Mouse (Mus musculus) embryonic facial prominence, embryonic 12.5 days (tissue): Measurements from ENCODE around the gene Gm13199. TPM values are rescaled to one million over a fixed set of nuclear protein-coding genes. Genes with fewer than 3 reads are reported as not detected.

Experiments
- ATAC-seq: fragments of 200-750 bp; cut with Nextera tagmentation; 2 replicates; pipeline ENCODE4 v1.8.0; 2017; ENCODE audit not compliant: insufficient number of reproducible peaks, insufficient read depth, low FRiP score, low TSS enrichment
- H3K27ac ChIP-seq: fragments of 300-500 bp; sonication (generic); 2 replicates; pipeline ENCODE4 v1.5.1; 2016; ENCODE audit warnings: mild to moderate bottlenecking
- H3K27me3 ChIP-seq: fragments of 300-500 bp; sonication (generic); 2 replicates; pipeline ENCODE4 v1.6.1; 2016; ENCODE audit warnings: mild to moderate bottlenecking, moderate library complexity
- H3K36me3 ChIP-seq: fragments of 300-500 bp; sonication (generic); 2 replicates; pipeline ENCODE4 v1.6.1; 2016; ENCODE audit warnings: mild to moderate bottlenecking
- H3K4me1 ChIP-seq: fragments of 300-500 bp; sonication (generic); 2 replicates; pipeline ENCODE4 v1.6.1; 2016
- H3K4me2 ChIP-seq: fragments of 300-500 bp; sonication (generic); replicated peaks from 2 replicates; pipeline ENCODE4 v1.6.1; 2016; ENCODE audit warnings: mild to moderate bottlenecking, moderate library complexity
- H3K4me3 ChIP-seq: fragments of 300-500 bp; sonication (generic); 2 replicates; pipeline ENCODE4 v1.5.1; 2016; ENCODE audit warnings: mild to moderate bottlenecking
- H3K9ac ChIP-seq: fragments of 300-500 bp; sonication (generic); 2 replicates; pipeline ENCODE4 v1.6.1; 2016; ENCODE audit warnings: mild to moderate bottlenecking, moderate library complexity
- H3K9me3 ChIP-seq: fragments of 300-500 bp; sonication (generic); 2 replicates; pipeline ENCODE4 v1.6.1; 2016; ENCODE audit warnings: mild to moderate bottlenecking, moderate library complexity
- WGBS: fragments of 180-500 bp; shearing (Covaris S2); methylation state at CpG from one replicate; pipeline ENCODE4 v1.1.7; 2016; 5-methylcytosine and 5-hydroxymethylcytosine counted together
- polyA plus RNA-seq: library from polyadenylated mRNA; unstranded; fragments of >200 nt; fragmentation: Nextera tagmentation; extraction: Ambion mirVana; gene quantifications from 2 replicates; pipeline ENCODE4 v1.2.1, GENCODE M21; 2016

The Gm13199 gene
- 1.7 and 2.0 TPM in 2 replicates for polyA plus RNA-seq

GRCm38 (mm10) chr2:5862834-5863233 lies at the start of gene Gm13199:
Gene Gm13199 (minus strand): TSS chr2:5862934.
- Histone ChIP-seq H3K4me3 (no peak within 1 kb of the TSS), H3K4me2 (no peak within 1 kb of the TSS), H3K27me3 (no peaks in the 10 kb centered on the region), H3K4me1 (no peaks in the 10 kb centered on the region), H3K9ac (no peak within 1 kb of the TSS), H3K36me3 (peaks cover 52% of the 10 kb centered on the region), H3K9me3 (no peaks in the 10 kb centered on the region), H3K27ac (no peak within 1 kb of the TSS)
- WGBS, result 87% methylated on average over 3 of the region's 3 CpGs
- ATAC-seq, result no peak

GRCm38 (mm10) chr2:5911282-5911965 lies 48.7 kb upstream of the Gm13199 start:
- Histone ChIP-seq H3K27me3 (no peaks in the 10 kb centered on the region), H3K36me3 (peaks cover 18% of the 10 kb centered on the region), H3K4me1 (no peaks in the 10 kb centered on the region), H3K27ac (no peak overlapping the region), H3K4me2 (no peak overlapping the region), H3K9me3 (no peaks in the 10 kb centered on the region), H3K4me3 (no peak overlapping the region), H3K9ac (no peak overlapping the region)
- WGBS, result 71% methylated on average over 16 of the region's 16 CpGs
- no peak for ATAC-seq

DNA sequence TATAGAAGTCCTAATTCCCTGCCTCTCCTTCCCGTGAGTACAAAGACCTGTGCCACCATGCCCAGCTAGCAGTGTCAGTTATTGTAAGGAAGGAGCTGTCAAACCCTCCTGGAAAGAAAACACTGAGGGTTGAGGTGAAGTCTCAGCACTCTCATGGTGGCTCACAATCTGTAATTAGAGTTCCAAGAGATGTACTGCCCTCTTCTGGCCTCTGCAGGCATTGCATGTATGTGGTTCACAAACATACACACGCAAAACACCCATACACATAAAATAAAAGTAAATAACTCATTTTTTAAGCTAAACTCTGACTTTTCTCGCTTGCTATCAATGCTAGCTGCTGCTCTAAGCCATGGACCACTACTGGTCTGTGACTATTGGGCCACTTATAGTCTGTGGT lies 43.9 kb upstream of the Gm13199 start:
- no peak overlapping the region for H3K4me2 ChIP-seq
- no peak overlapping the region for H3K4me3 ChIP-seq
- 52% methylated on average over 3 of the region's 3 CpGs for WGBS
- H3K4me1 ChIP-seq, result no peaks in the 10 kb centered on the region
- H3K9me3 ChIP-seq, result no peaks in the 10 kb centered on the region
- H3K9ac ChIP-seq, result no peak overlapping the region
- peaks cover 26% of the 10 kb centered on the region for H3K36me3 ChIP-seq
- H3K27ac ChIP-seq, result no peak overlapping the region
- ATAC-seq, result no peak
- no peaks in the 10 kb centered on the region for H3K27me3 ChIP-seq

DNA sequence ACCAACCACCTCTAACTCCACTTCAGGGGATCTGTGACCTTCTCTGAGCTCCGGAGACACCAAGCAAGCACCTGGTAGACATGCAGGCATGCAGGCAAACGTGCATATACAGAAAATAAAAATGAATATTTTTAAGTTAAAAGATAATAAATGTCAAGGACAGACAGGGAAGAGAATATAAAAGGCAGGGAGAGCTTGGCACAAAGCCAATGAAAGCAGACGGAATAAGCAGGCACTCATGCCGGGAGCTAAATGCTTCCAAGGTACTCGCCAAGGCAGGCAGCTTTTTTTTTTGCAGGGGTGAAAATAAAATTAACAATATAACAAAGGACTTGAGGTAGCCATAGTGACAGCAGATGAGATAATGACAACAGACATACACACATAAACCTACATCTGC lies 43.4 kb upstream of the Gm13199 start:
- Histone ChIP-seq H3K27ac (no peak overlapping the region), H3K9ac (no peak overlapping the region), H3K4me2 (no peak overlapping the region), H3K4me3 (no peak overlapping the region), H3K27me3 (no peaks in the 10 kb centered on the region), H3K9me3 (no peaks in the 10 kb centered on the region), H3K36me3 (peaks cover 27% of the 10 kb centered on the region), H3K4me1 (no peaks in the 10 kb centered on the region)
- ATAC-seq, result no peak
- 51% methylated on average over 5 of the region's 5 CpGs for WGBS

DNA sequence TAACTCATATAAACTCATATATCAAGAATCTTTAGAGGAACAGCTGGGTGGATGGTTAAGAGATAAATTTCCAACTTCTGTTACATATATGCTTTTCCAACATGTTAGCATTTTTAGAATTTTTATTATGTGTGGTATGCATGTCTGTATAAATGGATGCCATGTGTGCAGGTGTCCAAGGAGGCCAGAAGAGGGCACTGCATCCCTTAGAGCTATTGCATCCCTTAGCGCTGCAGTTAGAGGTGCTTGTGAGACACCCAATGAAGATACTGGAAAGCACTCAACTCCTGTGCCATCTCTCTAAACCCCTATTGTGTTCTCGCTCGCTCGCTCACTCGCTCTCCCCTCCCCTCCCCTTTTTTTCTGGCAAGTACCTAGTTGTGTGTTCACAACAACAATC lies 37.4 kb upstream of the Gm13199 start:
- Histone ChIP-seq H3K9ac (no peak overlapping the region), H3K27ac (no peak overlapping the region), H3K27me3 (no peaks in the 10 kb centered on the region), H3K4me1 (no peaks in the 10 kb centered on the region), H3K36me3 (peaks cover 24% of the 10 kb centered on the region; the same call in 1 of the 2 replicates), H3K4me3 (no peak overlapping the region), H3K4me2 (no peak overlapping the region), H3K9me3 (no peaks in the 10 kb centered on the region)
- no peak for ATAC-seq
- WGBS, result 64% methylated on average over 5 of the region's 5 CpGs

GRCm38 (mm10) chr2:5894843-5895570 lies 32.3 kb upstream of the Gm13199 start, which contains the start of gene Sec61a2:
Gene Sec61a2 (minus strand): TSS chr2:5895432.
- under 1% methylated on average over 62 of the region's 62 CpGs for WGBS
- peak within 1 kb of the TSS; percentile 90 for H3K4me3 ChIP-seq
- no peaks in the 10 kb centered on the region for H3K9me3 ChIP-seq
- H3K27me3 ChIP-seq, result no peaks in the 10 kb centered on the region
- peak within 1 kb of the TSS; percentile 57 for H3K4me2 ChIP-seq
- H3K4me1 ChIP-seq, result peaks cover 3% of the 10 kb centered on the region; the same call in 1 of the 2 replicates
- H3K36me3 ChIP-seq, result peaks cover 27% of the 10 kb centered on the region
- H3K27ac ChIP-seq, result peak within 1 kb of the TSS; percentile 80
- ATAC-seq, result peak; percentile 97
- peak within 1 kb of the TSS; percentile 91 for H3K9ac ChIP-seq

DNA sequence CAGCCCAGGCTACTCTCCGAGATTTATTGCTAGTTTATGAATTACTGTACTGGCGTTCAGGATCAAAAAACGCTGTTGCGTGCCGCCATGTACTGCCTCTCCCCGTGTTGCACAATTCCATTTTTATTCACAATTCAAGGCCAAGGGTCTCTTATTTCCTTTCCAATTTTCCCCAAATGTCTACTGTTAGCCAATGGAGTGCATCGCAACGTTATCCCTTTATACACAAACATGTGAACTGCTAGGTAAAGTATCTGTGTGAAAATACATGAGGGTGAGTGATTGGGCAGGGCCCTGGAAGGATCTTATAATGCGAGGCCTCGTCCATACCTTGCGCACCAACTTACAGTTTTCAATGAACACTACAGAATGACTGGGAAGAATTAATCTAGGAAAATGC lies 31.6 kb upstream of the Gm13199 start:
- Histone ChIP-seq H3K4me3 (peak overlapping the region; percentile 90), H3K9ac (peak overlapping the region; percentile 91; the same call in 1 of the 2 replicates), H3K4me1 (peaks cover 3% of the 10 kb centered on the region; the same call in 1 of the 2 replicates), H3K27ac (no peak overlapping the region), H3K36me3 (peaks cover 27% of the 10 kb centered on the region), H3K27me3 (no peaks in the 10 kb centered on the region), H3K9me3 (no peaks in the 10 kb centered on the region), H3K4me2 (peak overlapping the region; percentile 57)
- WGBS, result 43% methylated on average over 11 of the region's 11 CpGs
- no peak for ATAC-seq

DNA sequence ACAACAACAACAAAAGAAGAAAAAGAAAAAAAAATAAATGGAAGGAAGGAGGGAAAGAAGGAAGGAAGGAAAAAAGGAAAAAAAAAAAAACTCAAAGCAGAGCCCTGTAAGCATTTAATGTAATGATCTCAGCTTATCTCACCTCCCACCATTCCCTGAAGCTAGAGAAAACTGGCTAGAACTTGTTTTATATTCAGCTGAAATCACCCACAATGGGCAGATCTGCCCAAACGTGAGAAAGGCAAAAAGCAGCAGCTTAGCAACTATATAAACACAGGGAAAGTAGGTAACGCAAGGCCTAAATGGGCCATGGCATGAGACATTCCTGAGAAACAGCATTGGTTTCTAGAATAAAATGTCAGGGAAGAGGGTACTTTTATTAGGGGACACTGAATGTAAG lies 26.7 kb upstream of the Gm13199 start:
- no peak overlapping the region for H3K4me2 ChIP-seq
- H3K9me3 ChIP-seq, result no peaks in the 10 kb centered on the region
- H3K4me1 ChIP-seq, result peaks cover 3% of the 10 kb centered on the region; the same call in 1 of the 2 replicates
- no peak for ATAC-seq
- H3K9ac ChIP-seq, result no peak overlapping the region
- H3K27me3 ChIP-seq, result no peaks in the 10 kb centered on the region
- no peak overlapping the region for H3K27ac ChIP-seq
- WGBS, result 77% methylated on average over 2 of the region's 2 CpGs
- H3K4me3 ChIP-seq, result no peak overlapping the region
- H3K36me3 ChIP-seq, result peaks cover 47% of the 10 kb centered on the region

GRCm38 (mm10) chr2:5888865-5889264 lies 26.1 kb upstream of the Gm13199 start:
- no peak overlapping the region for H3K27ac ChIP-seq
- no peak for ATAC-seq
- H3K4me1 ChIP-seq, result no peaks in the 10 kb centered on the region
- no peak overlapping the region for H3K4me3 ChIP-seq
- H3K9me3 ChIP-seq, result no peaks in the 10 kb centered on the region
- no peaks in the 10 kb centered on the region for H3K27me3 ChIP-seq
- 88% methylated on average over 5 of the region's 5 CpGs for WGBS
- H3K36me3 ChIP-seq, result peaks cover 49% of the 10 kb centered on the region
- H3K4me2 ChIP-seq, result no peak overlapping the region
- H3K9ac ChIP-seq, result no peak overlapping the region

- no peak overlapping the region for H3K4me2 ChIP-seq
- H3K27ac ChIP-seq, result no peak overlapping the region
- no peak overlapping the region for H3K9ac ChIP-seq
- H3K4me1 ChIP-seq, result no peaks in the 10 kb centered on the region
- ATAC-seq, result no peak
- H3K36me3 ChIP-seq, result peaks cover 63% of the 10 kb centered on the region
- H3K9me3 ChIP-seq, result no peaks in the 10 kb centered on the region
- 74% methylated on average over 3 of the region's 3 CpGs for WGBS
- H3K4me3 ChIP-seq, result no peak overlapping the region
- no peaks in the 10 kb centered on the region for H3K27me3 ChIP-seq
Observed at GRCm38 (mm10) chr2:5877446-5877845, 14.7 kb upstream of the Gm13199 start.

- ATAC-seq, result no peak
- Histone ChIP-seq H3K4me1 (no peaks in the 10 kb centered on the region), H3K4me2 (no peak overlapping the region), H3K4me3 (no peak overlapping the region), H3K36me3 (peaks cover 50% of the 10 kb centered on the region), H3K27me3 (no peaks in the 10 kb centered on the region), H3K27ac (no peak overlapping the region), H3K9ac (no peak overlapping the region), H3K9me3 (no peaks in the 10 kb centered on the region)
- WGBS, result 90% methylated on average over 5 of the region's 5 CpGs
Observed at GRCm38 (mm10) chr2:5869746-5870145, 7.0 kb upstream of the Gm13199 start.

GRCm38 (mm10) chr2:5867681-5868080 lies 4.9 kb upstream of the Gm13199 start:
- Histone ChIP-seq H3K27ac (no peak overlapping the region), H3K27me3 (no peaks in the 10 kb centered on the region), H3K9me3 (no peaks in the 10 kb centered on the region), H3K4me2 (no peak overlapping the region), H3K4me3 (no peak overlapping the region), H3K4me1 (no peaks in the 10 kb centered on the region), H3K36me3 (peaks cover 47% of the 10 kb centered on the region), H3K9ac (no peak overlapping the region)
- ATAC-seq, result no peak
- 88% methylated on average over 2 of the region's 2 CpGs for WGBS
